Mouse (Mus musculus): ENCODE results near the gene Tbc1d22a.

DNA sequence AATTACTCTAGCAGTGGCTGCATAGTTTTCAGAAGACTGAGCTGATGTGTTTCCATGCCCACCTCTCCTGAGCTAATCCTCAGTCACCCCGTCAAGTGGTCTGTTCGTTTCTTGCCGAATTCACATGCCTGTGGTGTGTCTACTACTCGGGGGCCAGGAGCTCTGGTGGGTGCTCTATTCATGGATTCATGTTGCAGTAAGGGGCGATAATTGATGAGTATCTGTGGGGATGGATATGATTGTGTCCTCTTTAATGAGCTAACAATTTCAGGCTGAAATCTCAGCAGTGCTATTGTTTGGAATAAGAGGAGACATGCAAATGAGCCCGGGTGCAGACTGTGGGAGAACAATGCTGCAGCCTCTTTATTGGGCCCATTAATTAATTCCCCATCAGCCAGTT, 201.7 kb downstream of the Tbc1d22a start:
- TF ChIP-seq HCFC1 (IDR thresholded peaks at IDR 0.05; ENCODE audit: borderline replicate concordance, insufficient read depth, low read length) = no peak
- TF ChIP-seq ZC3H11A (IDR thresholded peaks at IDR 0.05; ENCODE audit: borderline replicate concordance, low read depth, low read length) = no peak
- TF ChIP-seq CHD2 (IDR thresholded peaks at IDR 0.05; ENCODE audit: low read depth, low read length) = no peak
- TF ChIP-seq ZNF384 (IDR thresholded peaks at IDR 0.05; ENCODE audit: low read depth, low read length) = no peak

Measured in ES-E14 (cell line).